7 mouse cellular contexts compared by ENCODE assay signal in the genomic region with DNA sequence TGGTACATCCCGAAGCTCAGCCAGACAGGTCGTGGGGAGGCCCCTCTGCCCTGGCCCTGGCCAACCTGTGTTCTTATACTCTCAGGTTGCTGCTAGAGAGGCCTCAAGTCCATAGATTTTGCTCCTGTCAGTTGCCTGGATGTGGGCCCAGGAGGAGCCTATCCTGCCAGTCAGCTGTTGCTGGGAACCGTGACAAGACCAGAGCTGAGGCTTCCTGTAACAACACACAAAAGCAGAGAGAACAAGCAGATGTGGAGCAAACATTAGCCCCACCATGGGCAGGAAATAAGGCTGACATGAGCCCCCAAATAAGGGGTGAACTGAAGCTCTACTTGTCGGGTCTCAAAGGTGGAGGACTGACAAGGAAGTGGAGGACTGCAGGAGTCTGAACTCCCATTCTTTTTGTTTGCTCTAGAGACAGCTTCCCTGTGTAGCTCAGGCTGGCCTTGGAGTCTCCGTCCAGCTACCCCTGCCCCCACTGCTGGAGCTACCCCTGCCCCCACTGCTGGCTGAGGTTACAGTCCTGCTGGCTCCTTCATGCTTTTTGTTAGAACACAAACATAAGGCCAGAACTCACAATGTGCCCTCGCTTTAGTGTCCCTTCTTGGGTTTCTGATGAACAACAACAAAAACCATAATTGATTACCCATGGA. TPM values are rescaled to one million over a fixed set of nuclear protein-coding genes. Genes with fewer than 3 reads are reported as not detected.
A peak's percentile ranks its signal among the peaks of the same experiment; 100 is the strongest.
DNase-seq lines count a peak whose midpoint lies in the region; ATAC-seq lines count a peak whose summit lies in the region.

No protein-coding gene starts in this region.

- H3K4me2 ChIP-seq in neural tube, embryonic 15.5 days = no peak overlapping the region

- WGBS in neural tube, embryonic 15.5 days = 43% methylated on average over 6 of the region's 6 CpGs

- peak; percentile 26 for DNase-seq in neural tube, embryonic 10.5 days (ENCODE audit: extremely low spot score, low spot score)
- DNase-seq in cerebellum, postnatal 14 days = peak; percentile 55 to 57
- peak; percentile 36 for DNase-seq in ovary, adult 18-20 months (ENCODE audit: low spot score)
- DNase-seq in spleen, postnatal 14 days (ENCODE audit: low spot score in 2 of 2) = no peak
- DNase-seq in right cerebral cortex, adult 18-20 months = no peak

- H3K9me3 ChIP-seq in neural tube, embryonic 15.5 days (replicated peaks) = no peaks in the 10 kb centered on the region

- H3K4me3 ChIP-seq in neural tube, embryonic 15.5 days (replicated peaks) = no peak overlapping the region

- H3K27me3 ChIP-seq in neural tube, embryonic 15.5 days (replicated peaks) = no peaks in the 10 kb centered on the region

- no peak overlapping the region for H3K27ac ChIP-seq in neural tube, embryonic 15.5 days (replicated peaks)

- no peak for ATAC-seq in neural tube, embryonic 15.5 days (ENCODE audit: low FRiP score)
- ATAC-seq in hematopoietic stem cell, adult 5-6 weeks (replicated peaks in 1 of 2; ENCODE audit: insufficient read depth in 1 of 2, low FRiP score in 2 of 2, low TSS enrichment in 1 of 2, low read depth in 1 of 2, poor library complexity in 2 of 2, severe bottlenecking in 2 of 2) = peak; percentile 17 to 18; a peak in 1 of 4 replicates

- no peaks in the 10 kb centered on the region for H3K4me1 ChIP-seq in neural tube, embryonic 15.5 days

- H3K36me3 ChIP-seq in neural tube, embryonic 15.5 days = no peaks in the 10 kb centered on the region

- no peak overlapping the region for H3K9ac ChIP-seq in neural tube, embryonic 15.5 days (replicated peaks)

RNA-seq across cellular contexts. Expression of a gene that starts 29.7 kb away (rescaled TPM):
- polyA plus RNA-seq in neural tube, embryonic 15.5 days (2015; fragmentation: Nextera tagmentation; extraction: Ambion mirVana) = 0.38 and 0.59 TPM in 2 replicates
- 0.56 TPM in 1 of 2 replicates, not detected in the other for total RNA-seq in hematopoietic stem cell, adult 5-6 weeks (2017)

RNA-seq across cellular contexts. Expression of a gene that starts 53.2 kb away (rescaled TPM):
- 11.2 and 12.8 TPM in 2 replicates for polyA plus RNA-seq in neural tube, embryonic 15.5 days (2015; fragmentation: Nextera tagmentation; extraction: Ambion mirVana)
- 18.3 and 19.0 TPM in 2 replicates for total RNA-seq in hematopoietic stem cell, adult 5-6 weeks (2017)

Comparison
In these comparisons a context has a peak if more than half of its experiments do, and no peak if none do; other contexts are left out.
1. DNase-seq: peak in neural tube, embryonic 10.5 days (single experiment), cerebellum, postnatal 14 days (2 of 2) and ovary, adult 18-20 months (single experiment); none in spleen, postnatal 14 days (0 of 2) and right cerebral cortex, adult 18-20 months (single experiment).